Mouse (Mus musculus) G1E (cell line): ENCODE data around the gene Wipi1. TPM values are rescaled to one million over a fixed set of nuclear protein-coding genes. Genes with fewer than 3 reads are reported as not detected.

Experiments used
- ATAC-seq: 2 replicates; pipeline ENCODE4 v1.8.0; 2016; ENCODE audit warnings: mild to moderate bottlenecking; ENCODE audit not compliant: insufficient number of reproducible peaks, poor library complexity, low FRiP score, severe bottlenecking; ENCODE audit errors: extremely low read depth
- DNase-seq: peaks from one replicate; pipeline ENCODE4 v3.0.0; 2012; ENCODE audit warnings: low spot score
- H3K27me3 ChIP-seq: 2 replicates; pipeline ENCODE4 v1.6.1; 2012; ENCODE audit warnings: mild to moderate bottlenecking, low read length, inconsistent platforms; ENCODE audit not compliant: insufficient read depth
- H3K36me3 ChIP-seq: replicated peaks from 2 replicates; pipeline ENCODE3; 2012; ENCODE audit warnings: mild to moderate bottlenecking, inconsistent platforms
- H3K4me1 ChIP-seq: 2 replicates; pipeline ENCODE4 v1.6.1; 2012; ENCODE audit warnings: low read depth, low read length, inconsistent platforms, mixed read lengths; ENCODE audit not compliant: insufficient read depth
- H3K4me3 ChIP-seq: 2 replicates; pipeline ENCODE4 v1.5.1; 2012; ENCODE audit warnings: low read depth, mild to moderate bottlenecking, inconsistent platforms, low read length, moderate library complexity, mixed read lengths
- H3K9me3 ChIP-seq: replicated peaks from 2 replicates; pipeline ENCODE4 v1.6.1; 2012; ENCODE audit warnings: inconsistent platforms
- CTCF ChIP-seq: IDR thresholded peaks from 2 replicates; pipeline ENCODE4 v1.5.1; 2012; ENCODE audit warnings: low read depth, low read length, inconsistent platforms, mixed read lengths
- GATA1 ChIP-seq: IDR thresholded peaks from 2 replicates; pipeline ENCODE4 v1.6.1; 2012; ENCODE audit warnings: borderline replicate concordance, low read length, inconsistent platforms, mixed read lengths
- GATA2 ChIP-seq: IDR thresholded peaks from 2 replicates; pipeline ENCODE4 v1.6.1; 2012; ENCODE audit warnings: low read depth, low read length, inconsistent platforms, borderline replicate concordance
- POLR2AphosphoS5 ChIP-seq: IDR thresholded peaks from 2 replicates; pipeline ENCODE4 v1.6.1; 2012; ENCODE audit warnings: low read depth, low read length, inconsistent platforms; ENCODE audit not compliant: insufficient replicate concordance
- TAL1 ChIP-seq: conservative IDR thresholded peaks from 2 replicates; pipeline ENCODE4 v1.6.1; 2012; ENCODE audit warnings: low read depth, low read length, inconsistent platforms, mixed read lengths
- polyA plus RNA-seq: library from polyadenylated mRNA; stranded (reverse); fragments of >175 nt; gene quantifications from 2 replicates; pipeline ENCODE4 v1.2.3, GENCODE M21; 2012
- total RNA-seq, 2 experiments: library from RNA; stranded (forward) in 1 of 2; stranded (reverse) in 1 of 2; fragments of 200-1000 nt in 1 of 2; fragments of >200 nt in 1 of 2; fragmentation: Nextera tagmentation in 1 of 2; gene quantifications; 2 replicates each; pipeline ENCODE4 v1.2.3; 2014 to 2017

Wipi1 gene
- total and polyA plus RNA-seq, 3 experiments = 5.0 to 15.0 (median 12.6) TPM

DNA sequence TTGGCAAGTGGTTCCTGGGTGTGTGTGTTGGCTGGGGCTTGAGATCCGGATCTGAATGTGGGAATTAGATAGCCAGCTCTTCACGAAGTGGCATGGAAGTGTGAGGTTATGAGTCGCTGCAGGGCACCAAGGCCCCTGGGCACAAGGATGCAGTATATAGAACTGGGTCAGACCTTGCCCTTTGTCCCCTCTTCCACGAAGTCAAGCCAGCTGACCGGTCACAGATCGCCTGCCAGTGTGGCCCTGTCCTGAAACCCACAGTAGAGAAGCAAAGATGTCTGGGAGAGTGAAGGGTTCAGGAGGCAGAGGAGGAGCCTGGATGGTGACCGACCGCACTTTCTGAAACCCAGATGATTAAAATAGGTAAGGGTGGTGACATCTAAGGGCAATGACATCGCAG, 68.3 kb downstream of the Wipi1 start:
- H3K4me3 ChIP-seq = no peak overlapping the region
- ATAC-seq (no peak), DNase-seq (no peak)
- no peaks in the 10 kb centered on the region for H3K36me3 ChIP-seq
- no peaks in the 10 kb centered on the region for H3K9me3 ChIP-seq
- TF ChIP-seq GATA1 (no peak), GATA2 (no peak), CTCF (no peak), POLR2AphosphoS5 (no peak), TAL1 (no peak)
- H3K4me1 ChIP-seq = peaks cover 61% of the 10 kb centered on the region
- no peaks in the 10 kb centered on the region; the same call in 1 of the 2 replicates for H3K27me3 ChIP-seq

DNA sequence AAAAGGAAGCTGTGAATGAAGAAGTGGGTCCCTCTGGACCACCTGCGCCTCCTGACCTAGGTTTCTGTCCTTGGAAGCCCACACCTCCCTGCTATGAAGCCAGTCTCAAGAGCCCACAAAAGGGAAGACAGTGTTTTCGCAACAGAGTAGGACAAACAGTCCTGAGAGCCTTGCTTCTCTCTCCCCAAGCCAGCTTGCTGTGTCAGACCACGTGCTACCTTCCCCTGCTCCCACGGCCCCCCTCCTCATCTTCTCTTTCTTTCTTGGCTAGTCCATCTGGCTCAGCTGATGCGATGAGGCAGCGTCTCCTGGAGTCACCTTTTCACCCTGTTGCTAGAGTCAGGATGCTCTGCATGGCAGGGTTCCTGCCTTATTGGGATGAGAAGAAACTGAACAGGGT, 72.5 kb downstream of the Wipi1 start:
- Histone ChIP-seq H3K36me3 (no peaks in the 10 kb centered on the region), H3K4me1 (peaks cover 29% of the 10 kb centered on the region), H3K27me3 (no peaks in the 10 kb centered on the region; the same call in 1 of the 2 replicates), H3K9me3 (no peaks in the 10 kb centered on the region), H3K4me3 (no peak overlapping the region)
- TF ChIP-seq TAL1 (no peak), GATA1 (no peak), POLR2AphosphoS5 (no peak), GATA2 (no peak), CTCF (no peak)
- DNase-seq = no peak
- ATAC-seq = no peak

DNA sequence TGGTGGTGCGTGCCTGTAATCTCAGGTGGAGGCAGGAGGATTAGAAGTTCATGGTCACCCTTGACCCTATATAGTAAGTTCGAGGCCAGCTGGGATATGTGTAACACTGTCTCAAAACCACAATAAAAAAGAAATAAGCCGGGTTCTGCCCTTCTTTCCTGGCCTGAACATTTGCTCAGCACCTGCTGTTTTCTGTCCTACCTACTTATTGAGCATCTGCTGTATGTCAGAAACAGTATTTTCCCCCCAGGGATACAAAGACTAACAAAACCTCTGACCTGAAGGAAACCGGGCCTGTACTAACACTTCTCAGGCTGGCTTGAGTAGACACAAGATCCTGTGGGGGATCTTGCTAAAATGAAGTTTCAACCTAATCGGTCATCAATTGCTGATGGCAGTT, 74.8 kb downstream of the Wipi1 start:
- no peaks in the 10 kb centered on the region for H3K9me3 ChIP-seq
- DNase-seq (no peak), ATAC-seq (no peak)
- H3K27me3 ChIP-seq = no peaks in the 10 kb centered on the region
- peaks cover 29% of the 10 kb centered on the region for H3K4me1 ChIP-seq
- H3K36me3 ChIP-seq = no peaks in the 10 kb centered on the region
- TF ChIP-seq TAL1 (no peak), GATA2 (no peak), CTCF (no peak), POLR2AphosphoS5 (no peak), GATA1 (no peak)
- H3K4me3 ChIP-seq = no peak overlapping the region

DNA sequence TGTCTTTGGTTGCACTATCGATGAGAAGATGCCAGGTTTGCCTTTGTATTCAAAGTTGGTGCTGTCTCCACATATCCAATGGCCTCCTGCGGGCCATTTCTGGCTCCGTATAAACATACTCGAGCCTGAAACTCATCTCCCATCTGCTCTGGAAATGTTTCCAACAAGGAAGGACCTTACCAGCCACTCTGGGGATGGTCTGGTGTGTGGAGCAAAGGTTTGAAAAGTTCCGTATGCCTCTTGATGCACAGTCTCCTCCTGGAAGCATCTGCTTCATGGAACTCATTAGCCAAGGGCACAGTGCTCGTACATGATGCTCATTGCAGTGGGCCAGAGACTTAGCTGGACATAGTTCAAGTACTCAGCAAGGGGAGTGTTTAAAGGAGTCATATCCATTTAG, 75.8 kb downstream of the Wipi1 start:
- TF ChIP-seq POLR2AphosphoS5 (no peak), GATA2 (no peak), TAL1 (no peak), GATA1 (no peak), CTCF (no peak)
- peaks cover 22% of the 10 kb centered on the region for H3K4me1 ChIP-seq
- no peaks in the 10 kb centered on the region for H3K9me3 ChIP-seq
- no peaks in the 10 kb centered on the region for H3K36me3 ChIP-seq
- no peak overlapping the region for H3K4me3 ChIP-seq
- H3K27me3 ChIP-seq = peaks cover 2% of the 10 kb centered on the region; the same call in 1 of the 2 replicates
- ATAC-seq = no peak
- no peak for DNase-seq

DNA sequence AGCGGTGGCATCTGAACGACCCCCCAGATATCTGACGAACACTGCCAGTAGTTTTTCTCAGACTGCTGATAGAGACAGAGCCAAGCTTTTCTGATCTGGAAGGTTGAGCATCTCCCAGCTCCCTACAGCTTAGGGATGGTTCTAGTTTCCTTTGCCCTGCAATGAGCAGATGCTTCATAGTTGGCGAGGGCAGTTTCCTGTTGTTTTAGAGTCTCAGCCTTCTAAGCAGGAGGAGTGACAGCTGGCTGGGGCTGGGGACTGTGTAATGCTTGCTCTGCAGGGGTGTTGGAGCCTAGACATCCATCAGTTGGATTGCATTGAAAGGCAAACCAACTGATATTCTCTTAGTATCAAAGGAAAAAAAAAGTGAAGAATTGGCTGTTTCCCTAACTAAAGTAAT, 81.7 kb downstream of the Wipi1 start:
- H3K36me3 ChIP-seq = no peaks in the 10 kb centered on the region
- ATAC-seq (no peak), DNase-seq (no peak)
- peaks cover 10% of the 10 kb centered on the region for H3K27me3 ChIP-seq
- no peaks in the 10 kb centered on the region for H3K9me3 ChIP-seq
- TF ChIP-seq GATA1 = no peak
- TF ChIP-seq GATA2 = no peak
- TF ChIP-seq CTCF = no peak
- no peak for TF ChIP-seq POLR2AphosphoS5
- TF ChIP-seq TAL1 = no peak
- H3K4me1 ChIP-seq = peaks cover 8% of the 10 kb centered on the region; the same call in 1 of the 2 replicates
- no peak overlapping the region for H3K4me3 ChIP-seq

DNA sequence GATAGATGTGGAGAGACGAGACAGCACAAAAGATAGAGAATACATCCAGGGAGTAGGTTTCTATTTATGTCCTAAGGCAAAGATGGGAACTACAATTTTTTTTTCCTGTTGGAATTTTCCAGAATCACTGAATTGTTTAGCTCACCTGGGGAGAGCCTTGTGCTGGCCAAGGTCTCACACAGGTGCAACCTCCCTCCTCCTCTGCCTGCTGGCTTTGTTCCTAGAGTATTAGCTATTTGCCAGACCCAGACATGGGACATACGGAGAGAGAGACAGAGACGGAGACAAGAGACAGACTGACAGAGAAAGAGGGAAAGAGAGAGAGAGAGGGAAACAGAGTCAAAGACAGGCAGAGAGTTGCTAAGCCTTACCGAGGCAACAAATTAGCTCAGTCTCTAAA, 86.2 kb downstream of the Wipi1 start:
- Histone ChIP-seq H3K36me3 (no peaks in the 10 kb centered on the region), H3K27me3 (peaks cover 7% of the 10 kb centered on the region; the same call in 1 of the 2 replicates), H3K4me3 (no peak overlapping the region), H3K9me3 (no peaks in the 10 kb centered on the region), H3K4me1 (peaks cover 10% of the 10 kb centered on the region)
- DNase-seq (no peak), ATAC-seq (no peak)
- no peak for TF ChIP-seq POLR2AphosphoS5
- no peak for TF ChIP-seq TAL1
- no peak for TF ChIP-seq GATA2
- TF ChIP-seq CTCF = no peak
- no peak for TF ChIP-seq GATA1
